Mouse (Mus musculus) CH12.LX (cell line): Measurements from ENCODE around the gene Pole2. TPM values are rescaled to one million over a fixed set of nuclear protein-coding genes. Genes with fewer than 3 reads are reported as not detected.

ENCODE experiments used
- DNase-seq: peaks from one replicate; pipeline ENCODE4 v3.0.0-alpha.2; 2013; ENCODE audit errors: extremely low read depth
- H3K27ac ChIP-seq: 2 replicates; pipeline ENCODE4 v1.5.1; 2012; ENCODE audit warnings: low read depth, mild to moderate bottlenecking, control low read depth, moderate library complexity; ENCODE audit not compliant: insufficient read depth
- H3K27me3 ChIP-seq: replicated peaks from 2 replicates; pipeline ENCODE3; 2012; ENCODE audit warnings: inconsistent platforms
- H3K36me3 ChIP-seq, 2 experiments: replicated peaks in 1 of 2; 2 replicates each; pipeline versions ENCODE3 to v1.6.1; 2012; ENCODE audit warnings: inconsistent platforms in 1 of 2, low read length in 1 of 2, mild to moderate bottlenecking in 1 of 2, mixed read lengths in 1 of 2, moderate library complexity in 1 of 2; ENCODE audit not compliant: control insufficient read depth in 1 of 2, insufficient read depth in 1 of 2
- H3K4me1 ChIP-seq, 2 experiments: 2 replicates each; pipeline ENCODE4 v1.6.1; 2012; ENCODE audit warnings: inconsistent platforms in 1 of 2, moderate library complexity in 1 of 2; ENCODE audit not compliant: insufficient read depth in 2 of 2, control insufficient read depth in 1 of 2
- H3K4me2 ChIP-seq: 2 replicates; pipeline ENCODE4 v1.6.1; 2012; ENCODE audit warnings: low read depth, mild to moderate bottlenecking, control low read depth; ENCODE audit not compliant: poor library complexity, insufficient read depth, severe bottlenecking
- H3K4me3 ChIP-seq, 3 experiments: fragments of 150-350 bp in 1 of 3; sonication (generic) in 1 of 3; replicated peaks in 1 of 3; 2 replicates each; pipeline versions ENCODE3 to v1.5.1; 2011 to 2012; ENCODE audit warnings: low read depth in 2 of 3, low read length in 2 of 3, mild to moderate bottlenecking in 2 of 3, moderate library complexity in 2 of 3, control low read depth in 1 of 3, improper control_type of control experiment in 1 of 3, inconsistent platforms in 1 of 3, mixed read lengths in 1 of 3; ENCODE audit not compliant: poor library complexity in 1 of 3
- H3K79me2 ChIP-seq: replicated peaks from 2 replicates; pipeline ENCODE4 v1.6.1; 2012; ENCODE audit warnings: mild to moderate bottlenecking, moderate library complexity; ENCODE audit not compliant: control insufficient read depth, poor library complexity, insufficient read depth, severe bottlenecking; ENCODE audit errors: extremely low read depth
- H3K9ac ChIP-seq: 2 replicates; pipeline ENCODE4 v1.6.1; 2012; ENCODE audit warnings: low read depth, mild to moderate bottlenecking, control low read depth, moderate library complexity; ENCODE audit not compliant: insufficient read depth
- H3K9me3 ChIP-seq: replicated peaks from 2 replicates; pipeline ENCODE3; 2012; ENCODE audit warnings: low read length, inconsistent platforms, mixed read lengths
- BHLHE40 ChIP-seq: IDR thresholded peaks from 2 replicates; pipeline ENCODE4 v1.6.1; 2011; ENCODE audit warnings: mild to moderate bottlenecking, low read depth, low read length, improper control_type of control experiment
- CTCF ChIP-seq, 2 experiments: IDR thresholded peaks in 1 of 2; conservative IDR thresholded peaks in 1 of 2; 2 replicates each; pipeline ENCODE4 v1.5.1; 2011 to 2012; ENCODE audit warnings: low read depth in 2 of 2, low read length in 2 of 2, improper control_type of control experiment in 1 of 2, inconsistent platforms in 1 of 2, mild to moderate bottlenecking in 1 of 2, moderate library complexity in 1 of 2
- E2F4 ChIP-seq: IDR thresholded peaks from 2 replicates; pipeline ENCODE4 v1.6.1; 2011; ENCODE audit warnings: low read depth, low read length, improper control_type of control experiment; ENCODE audit not compliant: insufficient replicate concordance
- ETS1 ChIP-seq: conservative IDR thresholded peaks from 2 replicates; pipeline ENCODE4 v1.6.1; 2012; ENCODE audit warnings: low read depth, mild to moderate bottlenecking, inconsistent platforms, low read length, improper control_type of control experiment, moderate library complexity
- JUND ChIP-seq: conservative IDR thresholded peaks from 2 replicates; pipeline ENCODE4 v1.6.1; 2011; ENCODE audit warnings: low read depth, low read length, improper control_type of control experiment
- MAFK ChIP-seq: IDR thresholded peaks from 2 replicates; pipeline ENCODE4 v1.6.1; 2011; ENCODE audit warnings: low read length, improper control_type of control experiment; ENCODE audit not compliant: insufficient replicate concordance
- MAX ChIP-seq: IDR thresholded peaks from 2 replicates; pipeline ENCODE4 v1.6.1; 2011; ENCODE audit warnings: low read length, improper control_type of control experiment
- MEF2A ChIP-seq: IDR thresholded peaks from 2 replicates; pipeline ENCODE4 v1.6.1; 2014; ENCODE audit warnings: low read depth, mild to moderate bottlenecking, inconsistent platforms, low read length, improper control_type of control experiment, borderline replicate concordance
- NELFE ChIP-seq: IDR thresholded peaks from 2 replicates; pipeline ENCODE4 v1.6.1; 2011; ENCODE audit warnings: low read depth, low read length, improper control_type of control experiment
- NRF1 ChIP-seq: IDR thresholded peaks from 2 replicates; pipeline ENCODE4 v1.6.1; 2014; ENCODE audit warnings: low read depth, mild to moderate bottlenecking, inconsistent platforms, low read length, improper control_type of control experiment, moderate library complexity
- PAX5 ChIP-seq: IDR thresholded peaks from 2 replicates; pipeline ENCODE4 v1.6.1; 2012; ENCODE audit warnings: low read length, inconsistent platforms, mixed read lengths
- POLR2AphosphoS2 ChIP-seq: IDR thresholded peaks from 2 replicates; pipeline ENCODE4 v1.6.1; 2011; ENCODE audit warnings: low read depth, low read length, improper control_type of control experiment
- RAD21 ChIP-seq: IDR thresholded peaks from 2 replicates; pipeline ENCODE4 v1.6.1; 2011; ENCODE audit warnings: low read depth, mild to moderate bottlenecking, low read length, improper control_type of control experiment, moderate library complexity
- SMC3 ChIP-seq: IDR thresholded peaks from 2 replicates; pipeline ENCODE4 v1.6.1; 2011; ENCODE audit warnings: low read depth, low read length, improper control_type of control experiment
- USF1 ChIP-seq: IDR thresholded peaks from 2 replicates; pipeline ENCODE4 v1.6.1; 2014; ENCODE audit warnings: low read depth, mild to moderate bottlenecking, inconsistent platforms, low read length, improper control_type of control experiment
- USF2 ChIP-seq: conservative IDR thresholded peaks from 2 replicates; pipeline ENCODE4 v1.6.1; 2011; ENCODE audit warnings: low read depth, low read length, improper control_type of control experiment
- ZC3H11A ChIP-seq: IDR thresholded peaks from 2 replicates; pipeline ENCODE4 v1.6.1; 2012; ENCODE audit warnings: low read depth, mild to moderate bottlenecking, inconsistent platforms, low read length, improper control_type of control experiment
- ZKSCAN1 ChIP-seq: IDR thresholded peaks from 2 replicates; pipeline ENCODE4 v1.6.1; 2012; ENCODE audit warnings: low read depth, inconsistent platforms, low read length, improper control_type of control experiment, borderline replicate concordance
- ZNF384 ChIP-seq: IDR thresholded peaks from 2 replicates; pipeline ENCODE4 v1.6.1; 2012; ENCODE audit warnings: low read depth, low read length, improper control_type of control experiment, inconsistent platforms
- dilution Hi-C: fragments of 300-500 bp; cut with MboI; formaldehyde crosslinking; loops from 2 replicates; pipeline ENCODE4 v1.14.3; 2020; ENCODE audit warnings: low sequenced_read_pairs; ENCODE audit not compliant: extremely low pct_unique_long_range_greater_than_20kb, extremely low pct_ligation_motif_present
- in situ Hi-C: fragments of 300-500 bp; cut with MboI; formaldehyde crosslinking; loops from 3 replicates; pipeline ENCODE4 v1.14.3; 2019; ENCODE audit warnings: low sequenced_read_pairs, low pct_ligation_motif_present, low pct_unique_long_range_greater_than_20kb, mixed read lengths
- polyA plus RNA-seq: library from polyadenylated mRNA; unstranded; fragments of >175 nt; gene quantifications from 2 replicates; pipeline ENCODE4 v1.2.1, GENCODE M21; 2012; ENCODE audit warnings: low read depth; ENCODE audit not compliant: insufficient read length
- total RNA-seq, 2 experiments: library from RNA; depleted of rRNA; stranded (reverse); fragments of 300-350 nt in 1 of 2; fragments of >200 nt in 1 of 2; gene quantifications; 2 replicates each; pipeline ENCODE4 v1.2.3; 2012 to 2014

Gene Pole2
- total and polyA plus RNA-seq, 3 experiments, result 32.6 to 143 (median 37.1) TPM

DNA sequence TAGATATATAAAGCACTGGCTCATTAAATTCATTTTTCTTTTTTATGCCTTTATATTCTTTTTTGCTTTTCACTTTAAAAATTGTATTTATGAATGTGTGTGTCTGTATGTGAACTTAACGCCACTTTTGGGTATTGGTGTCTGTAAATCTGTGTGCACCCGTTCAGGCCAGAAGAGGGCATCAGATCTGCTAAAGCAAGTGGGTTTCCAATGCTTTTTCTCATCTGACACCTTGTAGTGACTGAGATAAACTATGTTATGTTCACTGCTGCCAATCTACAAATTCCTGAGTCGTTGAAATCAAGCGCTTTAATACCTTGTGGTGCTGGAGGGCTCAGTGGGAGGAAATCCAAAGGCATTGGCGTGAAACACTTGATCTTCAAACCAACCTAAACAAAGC, 16.9 kb downstream of the Pole2 start:
- Histone ChIP-seq H3K4me3 (no peak overlapping the region), H3K79me2 (no peaks in the 10 kb centered on the region), H3K4me1 (peaks cover under 1 to 47% of the 10 kb centered on the region in 2 experiments; a peak in 2 of 4 replicates), H3K9ac (no peak overlapping the region), H3K36me3 (peaks cover 32 to 70% of the 10 kb centered on the region in 2 experiments), H3K4me2 (no peak overlapping the region), H3K27ac (no peak overlapping the region), H3K27me3 (no peaks in the 10 kb centered on the region), H3K9me3 (no peaks in the 10 kb centered on the region)
- dilution Hi-C loops (no loop called here), in situ Hi-C loops (loop anchor here (25.0 kb wide), 2 partner anchors 376 to 476 kb away; partner anchors contain the start of genes Sos2 and Vcpkmt)
- no peak for TF ChIP-seq ETS1
- peak; percentile 43 for TF ChIP-seq SMC3
- TF ChIP-seq CTCF (conservative IDR thresholded peaks at IDR 0.05 in 1 of 2, IDR thresholded peaks at IDR 0.05 in 1 of 2; ENCODE audit: low read depth in 2 of 2, low read length in 2 of 2), result peak in 1 of 2 experiments; percentile 49; a peak in 2 of 4 replicates
- TF ChIP-seq RAD21, result peak; percentile 24
- TF ChIP-seq MEF2A, result no peak
- no peak for TF ChIP-seq MAFK
- DNase-seq, result no peak

GRCm38 (mm10) chr12:69210056-69210979, 17.7 kb downstream of the Pole2 start:
- no peaks in the 10 kb centered on the region for H3K27me3 ChIP-seq
- H3K79me2 ChIP-seq, result no peaks in the 10 kb centered on the region
- DNase-seq, result no peak
- H3K4me2 ChIP-seq, result no peak overlapping the region
- no peak overlapping the region for H3K4me3 ChIP-seq
- peaks cover 32 to 69% of the 10 kb centered on the region in 2 experiments for H3K36me3 ChIP-seq
- dilution Hi-C loops, result no loop called here
- peaks cover 0 to 47% of the 10 kb centered on the region in 2 experiments; a peak in 2 of 4 replicates for H3K4me1 ChIP-seq
- no peak overlapping the region for H3K9ac ChIP-seq
- TF ChIP-seq MAX (no peak), USF1 (no peak), MEF2A (no peak), JUND (no peak), E2F4 (no peak), PAX5 (no peak), ZC3H11A (no peak), BHLHE40 (no peak), ZKSCAN1 (no peak), ZNF384 (no peak), NRF1 (no peak), USF2 (no peak), POLR2AphosphoS2 (no peak), NELFE (no peak), RAD21 (no peak)
- no peak overlapping the region for H3K27ac ChIP-seq
- in situ Hi-C loops, result loop anchor here (25.0 kb wide), 2 partner anchors 377 to 477 kb away; partner anchors contain the start of genes Sos2 and Vcpkmt
- no peaks in the 10 kb centered on the region for H3K9me3 ChIP-seq
